Mouse (Mus musculus) erythroblast, embryonic 14.5 days (primary cell): ENCODE results near the gene Hes5.

Experiments used
- GATA1 ChIP-seq: IDR thresholded peaks from 2 replicates; pipeline ENCODE4 v1.6.1; 2012; ENCODE audit warnings: low read length, inconsistent platforms, mixed read lengths
- TAL1 ChIP-seq: IDR thresholded peaks from 3 replicates; pipeline ENCODE4 v1.6.1; 2012; ENCODE audit warnings: low read length, inconsistent platforms, mixed read lengths

GRCm38 (mm10) chr4:154961911-154962310, 1.2 kb downstream of the Hes5 start:
- TF ChIP-seq TAL1 (no peak), GATA1 (no peak)
